Mouse (Mus musculus) brain, embryonic 14.5 days (tissue): Measurements from ENCODE around the gene Nckap1.

ENCODE experiments used
- CTCF ChIP-seq: fragments of 200-500 bp; IDR thresholded peaks from 2 replicates; pipeline ENCODE4 v1.5.1; 2012; ENCODE audit warnings: inconsistent platforms, mild to moderate bottlenecking, moderate library complexity, borderline replicate concordance; ENCODE audit not compliant: insufficient read depth, insufficient read length; ENCODE audit errors: extremely low read depth
- POLR2A ChIP-seq: fragments of 200-500 bp; IDR thresholded peaks from 2 replicates; pipeline ENCODE4 v1.6.1; 2012; ENCODE audit warnings: mild to moderate bottlenecking, inconsistent platforms, borderline replicate concordance; ENCODE audit not compliant: poor library complexity, insufficient read depth, insufficient read length, severe bottlenecking; ENCODE audit errors: extremely low read depth

- TF ChIP-seq POLR2A (no peak), CTCF (no peak)
These were observed 40.7 kb upstream of the Nckap1 start for GRCm38 (mm10) chr2:80621921-80622320.
